Mouse (Mus musculus): ENCODE measurements around the gene Myh9. TPM values are rescaled to one million over a fixed set of nuclear protein-coding genes. Genes with fewer than 3 reads are reported as not detected.

Myh9 gene
- 57.7 and 64.1 TPM in 2 replicates for polyA plus RNA-seq (2012; rRNA removed)

DNA sequence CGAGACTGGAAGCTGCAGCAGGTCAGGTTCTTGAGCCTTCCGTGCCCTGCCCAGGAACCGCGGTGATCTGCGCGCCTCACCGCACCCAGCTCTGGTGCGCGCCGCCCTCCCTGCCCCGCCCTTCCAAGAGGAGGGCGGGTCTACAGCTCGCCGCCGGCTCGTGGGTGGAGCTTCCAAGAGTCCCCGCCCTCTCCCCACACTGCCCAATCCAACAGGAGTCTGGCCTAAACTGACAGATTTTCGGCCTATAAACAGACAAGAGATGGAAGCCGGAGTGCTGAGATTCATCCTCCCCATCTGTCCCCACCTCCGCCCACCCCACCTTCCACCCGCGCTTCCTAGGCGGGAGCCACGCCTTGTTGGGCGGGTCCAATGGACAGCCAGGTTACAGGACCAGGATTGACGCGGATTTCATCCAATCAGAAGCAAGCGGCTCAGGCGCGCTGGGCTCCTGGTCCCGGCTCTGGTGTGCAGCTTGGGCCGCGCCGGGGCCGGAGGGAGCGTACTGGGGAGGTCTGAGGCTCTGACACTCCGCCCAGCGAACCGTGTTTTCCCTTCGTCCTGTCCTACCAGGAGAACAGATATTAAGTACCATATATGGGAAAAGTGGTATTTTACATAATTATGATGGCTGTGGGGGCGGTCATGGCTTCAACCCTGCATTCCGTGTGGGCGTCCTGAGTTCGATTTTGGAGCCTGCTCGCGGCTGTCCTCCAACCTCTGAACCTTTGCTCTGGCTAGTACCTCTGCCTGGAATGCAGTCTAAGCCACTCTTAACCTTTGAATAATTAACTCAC lies at the start of gene Myh9:
Gene Myh9 (minus strand): TSS at position 129 of the 797 bp plus-strand sequence.
- DNase-seq, result peak; percentile 100
- H3K4me1 ChIP-seq (ENCODE audit: control insufficient read depth, insufficient read depth, low read length), result peaks cover 19% of the 10 kb centered on the region
- peak within 1 kb of the TSS; percentile 94 for H3K27ac ChIP-seq (ENCODE audit: insufficient read depth, low read depth, low read length)
- WGBS, result under 1% methylated on average over 46 of the region's 46 CpGs
- peak within 1 kb of the TSS; percentile 73 for H3K4me3 ChIP-seq (ENCODE audit: insufficient read depth, low read depth, low read length)
- no peaks in the 10 kb centered on the region for H3K27me3 ChIP-seq (replicated peaks; ENCODE audit: control insufficient read depth, insufficient read depth, low read length)
- TF ChIP-seq POLR2A (IDR thresholded peaks at IDR 0.05; ENCODE audit: low read depth, low read length), result peak; percentile 98
- TF ChIP-seq CTCF (conservative IDR thresholded peaks at IDR 0.05; ENCODE audit: insufficient read depth, insufficient read length, low read depth, low read length), result no peak
- H3K36me3 ChIP-seq (ENCODE audit: control insufficient read depth, insufficient read depth, low read length), result no peaks in the 10 kb centered on the region

GRCm38 (mm10) chr15:77891766-77892165 lies 49.8 kb upstream of the Myh9 start:
- Histone ChIP-seq H3K27ac (ENCODE audit: insufficient read depth, low read depth, low read length) (no peak overlapping the region), H3K4me3 (ENCODE audit: insufficient read depth, low read depth, low read length) (no peak overlapping the region), H3K36me3 (ENCODE audit: control insufficient read depth, insufficient read depth, low read length) (no peaks in the 10 kb centered on the region), H3K4me1 (ENCODE audit: control insufficient read depth, insufficient read depth, low read length) (no peaks in the 10 kb centered on the region), H3K27me3 (replicated peaks; ENCODE audit: control insufficient read depth, insufficient read depth, low read length) (no peaks in the 10 kb centered on the region)
- peak; percentile 78 for DNase-seq
- no peak for TF ChIP-seq POLR2A (IDR thresholded peaks at IDR 0.05; ENCODE audit: low read depth, low read length)
- TF ChIP-seq CTCF (conservative IDR thresholded peaks at IDR 0.05; ENCODE audit: insufficient read depth, insufficient read length, low read depth, low read length), result no peak
- 75% methylated on average over 8 of the region's 8 CpGs for WGBS

DNA sequence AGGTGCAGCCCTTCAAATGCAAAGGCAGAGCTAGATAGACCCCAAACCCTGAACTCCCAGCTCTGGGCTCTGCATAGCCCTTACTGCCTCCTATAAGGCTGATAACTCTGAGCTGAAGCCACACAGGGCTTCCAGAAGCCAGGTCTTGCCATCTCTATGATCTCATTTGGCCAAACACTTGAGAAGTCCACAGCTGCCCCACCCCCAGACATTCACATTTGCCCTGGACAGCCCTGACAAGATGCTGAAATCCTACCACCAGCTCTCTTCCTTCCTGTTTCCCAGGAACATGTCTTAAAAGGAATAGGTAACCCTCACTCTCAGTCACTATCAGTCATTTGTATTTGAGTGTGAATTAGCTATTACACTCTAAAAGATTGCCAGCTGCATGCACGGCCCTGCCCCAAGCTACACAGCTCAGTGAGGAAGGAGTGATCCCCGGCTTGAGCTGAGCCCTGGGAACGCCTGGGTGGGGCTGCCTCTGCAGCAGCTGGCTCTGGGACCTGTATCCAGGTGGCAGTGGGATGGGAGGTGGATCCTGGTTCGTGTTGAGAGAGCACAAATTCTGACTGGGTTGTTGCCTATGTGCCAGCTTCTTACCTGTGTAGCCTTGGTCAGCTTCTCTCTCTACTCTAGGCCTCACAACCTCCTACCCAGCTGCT lies 47.9 kb upstream of the Myh9 start:
- TF ChIP-seq CTCF (conservative IDR thresholded peaks at IDR 0.05; ENCODE audit: insufficient read depth, insufficient read length, low read depth, low read length), result no peak
- TF ChIP-seq POLR2A (IDR thresholded peaks at IDR 0.05; ENCODE audit: low read depth, low read length), result no peak
- Histone ChIP-seq H3K4me3 (ENCODE audit: insufficient read depth, low read depth, low read length) (no peak overlapping the region), H3K27me3 (replicated peaks; ENCODE audit: control insufficient read depth, insufficient read depth, low read length) (no peaks in the 10 kb centered on the region), H3K4me1 (ENCODE audit: control insufficient read depth, insufficient read depth, low read length) (peaks cover 4% of the 10 kb centered on the region; the same call in 1 of the 2 replicates), H3K36me3 (ENCODE audit: control insufficient read depth, insufficient read depth, low read length) (no peaks in the 10 kb centered on the region), H3K27ac (ENCODE audit: insufficient read depth, low read depth, low read length) (no peak overlapping the region)
- DNase-seq, result no peak
- WGBS, result 81% methylated on average over 4 of the region's 4 CpGs

DNA sequence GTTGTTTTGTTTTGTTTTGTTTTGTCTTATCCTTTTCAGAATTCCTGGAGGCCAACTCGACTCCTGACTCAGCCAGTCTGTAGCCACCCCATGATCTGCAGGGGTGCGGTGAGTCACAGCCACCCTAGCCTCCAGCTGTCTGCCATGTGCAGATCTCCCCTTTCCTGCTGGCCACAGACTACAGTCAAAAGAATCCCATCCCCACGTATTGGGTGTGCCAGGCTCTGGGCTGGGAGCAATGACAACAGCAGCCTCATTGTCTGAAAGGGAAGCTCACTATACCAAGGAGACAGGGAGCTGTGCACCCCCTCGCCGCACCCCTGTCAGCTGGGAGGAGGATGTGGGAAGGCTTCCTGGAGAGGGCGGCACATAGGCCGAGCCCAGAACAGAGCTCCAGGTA lies 46.3 kb upstream of the Myh9 start:
- Histone ChIP-seq H3K27me3 (replicated peaks; ENCODE audit: control insufficient read depth, insufficient read depth, low read length) (no peaks in the 10 kb centered on the region), H3K36me3 (ENCODE audit: control insufficient read depth, insufficient read depth, low read length) (no peaks in the 10 kb centered on the region), H3K27ac (ENCODE audit: insufficient read depth, low read depth, low read length) (no peak overlapping the region), H3K4me3 (ENCODE audit: insufficient read depth, low read depth, low read length) (no peak overlapping the region), H3K4me1 (ENCODE audit: control insufficient read depth, insufficient read depth, low read length) (peaks cover 4% of the 10 kb centered on the region; the same call in 1 of the 2 replicates)
- DNase-seq, result no peak
- TF ChIP-seq POLR2A (IDR thresholded peaks at IDR 0.05; ENCODE audit: low read depth, low read length) (no peak), CTCF (conservative IDR thresholded peaks at IDR 0.05; ENCODE audit: insufficient read depth, insufficient read length, low read depth, low read length) (no peak)
- WGBS, result 68% methylated on average over 7 of the region's 7 CpGs

- WGBS, result 91% methylated on average over 1 of the region's 1 CpGs
- Histone ChIP-seq H3K27ac (ENCODE audit: insufficient read depth, low read depth, low read length) (no peak overlapping the region), H3K4me3 (ENCODE audit: insufficient read depth, low read depth, low read length) (no peak overlapping the region), H3K27me3 (replicated peaks; ENCODE audit: control insufficient read depth, insufficient read depth, low read length) (no peaks in the 10 kb centered on the region), H3K36me3 (ENCODE audit: control insufficient read depth, insufficient read depth, low read length) (no peaks in the 10 kb centered on the region), H3K4me1 (ENCODE audit: control insufficient read depth, insufficient read depth, low read length) (peaks cover 4% of the 10 kb centered on the region; the same call in 1 of the 2 replicates)
- no peak for TF ChIP-seq CTCF (conservative IDR thresholded peaks at IDR 0.05; ENCODE audit: insufficient read depth, insufficient read length, low read depth, low read length)
- no peak for TF ChIP-seq POLR2A (IDR thresholded peaks at IDR 0.05; ENCODE audit: low read depth, low read length)
- DNase-seq, result no peak
Observed at GRCm38 (mm10) chr15:77887093-77887488, 45.1 kb upstream of the Myh9 start.

DNA sequence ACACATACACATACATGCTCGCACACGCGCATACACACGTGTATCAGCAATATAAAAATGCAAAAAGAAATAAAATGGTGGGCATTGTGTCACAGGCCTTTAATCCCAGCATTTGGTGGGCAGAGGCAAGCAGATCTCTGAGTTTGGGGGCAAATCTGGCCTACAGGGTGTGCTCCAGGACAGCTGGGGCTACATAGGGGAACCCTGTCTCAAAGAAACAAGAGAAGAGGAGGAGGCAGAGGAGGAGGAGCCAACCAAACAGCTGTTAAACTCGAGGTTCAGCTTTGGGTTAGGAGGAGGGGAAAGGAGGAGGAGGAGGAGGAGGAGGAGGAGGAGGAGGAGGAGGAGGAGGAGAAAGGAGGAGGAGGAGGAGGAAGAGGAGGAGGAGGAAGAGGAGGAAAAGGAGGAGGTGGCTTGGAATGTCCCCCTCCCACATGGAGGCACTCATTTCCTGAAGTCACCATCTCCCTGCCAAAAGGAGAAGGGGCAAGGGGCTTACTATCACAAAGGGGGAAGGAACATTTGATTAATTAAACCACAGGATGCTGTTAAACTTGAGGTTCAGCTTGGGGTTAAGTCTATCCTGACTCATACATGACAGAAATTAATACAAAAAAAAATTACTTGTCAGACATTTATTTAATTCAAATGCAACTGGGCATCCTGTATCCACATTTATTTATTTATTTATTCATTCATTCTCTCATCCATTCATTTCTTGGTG lies 44.6 kb upstream of the Myh9 start:
- no peak for TF ChIP-seq POLR2A (IDR thresholded peaks at IDR 0.05; ENCODE audit: low read depth, low read length)
- no peak for TF ChIP-seq CTCF (conservative IDR thresholded peaks at IDR 0.05; ENCODE audit: insufficient read depth, insufficient read length, low read depth, low read length)
- Histone ChIP-seq H3K36me3 (ENCODE audit: control insufficient read depth, insufficient read depth, low read length) (no peaks in the 10 kb centered on the region), H3K27ac (ENCODE audit: insufficient read depth, low read depth, low read length) (peak overlapping the region; percentile 41), H3K27me3 (replicated peaks; ENCODE audit: control insufficient read depth, insufficient read depth, low read length) (no peaks in the 10 kb centered on the region), H3K4me1 (ENCODE audit: control insufficient read depth, insufficient read depth, low read length) (peaks cover 4% of the 10 kb centered on the region; the same call in 1 of the 2 replicates), H3K4me3 (ENCODE audit: insufficient read depth, low read depth, low read length) (no peak overlapping the region)
- peak; percentile 46 for DNase-seq
- WGBS, result 91% methylated on average over 4 of the region's 5 CpGs
